Mouse (Mus musculus): ENCODE data around the gene 4933425L06Rik. TPM values are rescaled to one million over a fixed set of nuclear protein-coding genes. Genes with fewer than 3 reads are reported as not detected.

4933425L06Rik gene
- polyA plus RNA-seq, 1 experiment from 2014 or later, result not detected

- Histone ChIP-seq H3K27me3 (ENCODE audit: control insufficient read depth, insufficient read depth, low read depth, low read length) (no peaks in the 10 kb centered on the region), H3K4me2 (ENCODE audit: low read length) (no peak overlapping the region)
- no peak for ATAC-seq
Measured at GRCm38 (mm10) chr13:105121617-105122016, 39.7 kb downstream of the 4933425L06Rik start.

GRCm38 (mm10) chr13:105122092-105122491 lies 40.2 kb downstream of the 4933425L06Rik start:
- WGBS, result 87% methylated on average over 3 of the region's 3 CpGs
- ATAC-seq, result no peak

More at GRCm38 (mm10) chr13:105121617-105122016, 39.7 kb downstream of the 4933425L06Rik start:
- Histone ChIP-seq H3K4me1 (ENCODE audit: control insufficient read depth, insufficient read depth, low read length) (no peaks in the 10 kb centered on the region), H3K27ac (ENCODE audit: low read length) (no peak overlapping the region), H3K9ac (ENCODE audit: low read depth, low read length) (no peak overlapping the region), H3K4me3 (ENCODE audit: low read depth, low read length) (no peak overlapping the region), H3K36me3 (ENCODE audit: control insufficient read depth, insufficient read depth, low read length) (no peaks in the 10 kb centered on the region), H3K9me3 (replicated peaks; ENCODE audit: control insufficient read depth, low read length, poor library complexity, severe bottlenecking) (no peaks in the 10 kb centered on the region)

GRCm38 (mm10) chr13:105130080-105130479 lies 48.2 kb downstream of the 4933425L06Rik start:
- no peak for ATAC-seq
- Histone ChIP-seq H3K36me3 (ENCODE audit: control insufficient read depth, insufficient read depth, low read length) (no peaks in the 10 kb centered on the region), H3K9ac (ENCODE audit: low read depth, low read length) (no peak overlapping the region), H3K27me3 (ENCODE audit: control insufficient read depth, insufficient read depth, low read depth, low read length) (no peaks in the 10 kb centered on the region), H3K4me3 (ENCODE audit: low read depth, low read length) (no peak overlapping the region), H3K27ac (ENCODE audit: low read length) (no peak overlapping the region), H3K4me2 (ENCODE audit: low read length) (no peak overlapping the region), H3K9me3 (replicated peaks; ENCODE audit: control insufficient read depth, low read length, poor library complexity, severe bottlenecking) (no peaks in the 10 kb centered on the region), H3K4me1 (ENCODE audit: control insufficient read depth, insufficient read depth, low read length) (0 out of 2 replicates have a peak, but pooled peaks cover 2% of the 10 kb centered on the region)
- 84% methylated on average over 6 of the region's 6 CpGs for WGBS

More at GRCm38 (mm10) chr13:105122092-105122491, 40.2 kb downstream of the 4933425L06Rik start:
- Histone ChIP-seq H3K27me3 (ENCODE audit: control insufficient read depth, insufficient read depth, low read depth, low read length) (no peaks in the 10 kb centered on the region), H3K4me3 (ENCODE audit: low read depth, low read length) (no peak overlapping the region), H3K9ac (ENCODE audit: low read depth, low read length) (no peak overlapping the region), H3K4me2 (ENCODE audit: low read length) (no peak overlapping the region), H3K9me3 (replicated peaks; ENCODE audit: control insufficient read depth, low read length, poor library complexity, severe bottlenecking) (no peaks in the 10 kb centered on the region), H3K27ac (ENCODE audit: low read length) (no peak overlapping the region), H3K36me3 (ENCODE audit: control insufficient read depth, insufficient read depth, low read length) (no peaks in the 10 kb centered on the region), H3K4me1 (ENCODE audit: control insufficient read depth, insufficient read depth, low read length) (no peaks in the 10 kb centered on the region)

- no peak overlapping the region for H3K9ac ChIP-seq (ENCODE audit: low read depth, low read length)
- H3K9me3 ChIP-seq (replicated peaks; ENCODE audit: control insufficient read depth, low read length, poor library complexity, severe bottlenecking), result no peaks in the 10 kb centered on the region
- H3K4me1 ChIP-seq (ENCODE audit: control insufficient read depth, insufficient read depth, low read length), result 0 out of 2 replicates have a peak, but pooled peaks cover 2% of the 10 kb centered on the region
- no peak overlapping the region for H3K4me3 ChIP-seq (ENCODE audit: low read depth, low read length)
- no peaks in the 10 kb centered on the region for H3K36me3 ChIP-seq (ENCODE audit: control insufficient read depth, insufficient read depth, low read length)
- no peaks in the 10 kb centered on the region for H3K27me3 ChIP-seq (ENCODE audit: control insufficient read depth, insufficient read depth, low read depth, low read length)
- WGBS, result 78% methylated on average over 6 of the region's 6 CpGs
- H3K4me2 ChIP-seq (ENCODE audit: low read length), result no peak overlapping the region
- no peak for ATAC-seq
- no peak overlapping the region for H3K27ac ChIP-seq (ENCODE audit: low read length)
Measured at GRCm38 (mm10) chr13:105132370-105132769, 50.4 kb downstream of the 4933425L06Rik start.

- WGBS, result 84% methylated on average over 2 of the region's 2 CpGs
- no peak for ATAC-seq
- H3K9ac ChIP-seq (ENCODE audit: low read depth, low read length), result no peak overlapping the region
Measured at GRCm38 (mm10) chr13:105132776-105133175, 50.9 kb downstream of the 4933425L06Rik start.

GRCm38 (mm10) chr13:105134397-105134796 lies 52.5 kb downstream of the 4933425L06Rik start:
- H3K9ac ChIP-seq (ENCODE audit: low read depth, low read length), result no peak overlapping the region
- no peak for ATAC-seq
- H3K27me3 ChIP-seq (ENCODE audit: control insufficient read depth, insufficient read depth, low read depth, low read length), result no peaks in the 10 kb centered on the region
- no peaks in the 10 kb centered on the region for H3K36me3 ChIP-seq (ENCODE audit: control insufficient read depth, insufficient read depth, low read length)
- H3K27ac ChIP-seq (ENCODE audit: low read length), result no peak overlapping the region
- no peaks in the 10 kb centered on the region for H3K9me3 ChIP-seq (replicated peaks; ENCODE audit: control insufficient read depth, low read length, poor library complexity, severe bottlenecking)
- 66% methylated on average over 5 of the region's 5 CpGs for WGBS
- no peak overlapping the region for H3K4me2 ChIP-seq (ENCODE audit: low read length)
- H3K4me3 ChIP-seq (ENCODE audit: low read depth, low read length), result no peak overlapping the region
- H3K4me1 ChIP-seq (ENCODE audit: control insufficient read depth, insufficient read depth, low read length), result 0 out of 2 replicates have a peak, but pooled peaks cover 2% of the 10 kb centered on the region

More at GRCm38 (mm10) chr13:105132776-105133175, 50.9 kb downstream of the 4933425L06Rik start:
- Histone ChIP-seq H3K9me3 (replicated peaks; ENCODE audit: control insufficient read depth, low read length, poor library complexity, severe bottlenecking) (no peaks in the 10 kb centered on the region), H3K36me3 (ENCODE audit: control insufficient read depth, insufficient read depth, low read length) (no peaks in the 10 kb centered on the region), H3K27ac (ENCODE audit: low read length) (no peak overlapping the region), H3K27me3 (ENCODE audit: control insufficient read depth, insufficient read depth, low read depth, low read length) (no peaks in the 10 kb centered on the region), H3K4me1 (ENCODE audit: control insufficient read depth, insufficient read depth, low read length) (0 out of 2 replicates have a peak, but pooled peaks cover 2% of the 10 kb centered on the region), H3K4me3 (ENCODE audit: low read depth, low read length) (no peak overlapping the region), H3K4me2 (ENCODE audit: low read length) (no peak overlapping the region)

- Histone ChIP-seq H3K4me3 (ENCODE audit: low read depth, low read length) (no peak overlapping the region), H3K27me3 (ENCODE audit: control insufficient read depth, insufficient read depth, low read depth, low read length) (no peaks in the 10 kb centered on the region), H3K36me3 (ENCODE audit: control insufficient read depth, insufficient read depth, low read length) (no peaks in the 10 kb centered on the region), H3K4me1 (ENCODE audit: control insufficient read depth, insufficient read depth, low read length) (no peaks in the 10 kb centered on the region), H3K9me3 (replicated peaks; ENCODE audit: control insufficient read depth, low read length, poor library complexity, severe bottlenecking) (no peaks in the 10 kb centered on the region), H3K27ac (ENCODE audit: low read length) (no peak overlapping the region), H3K9ac (ENCODE audit: low read depth, low read length) (no peak overlapping the region), H3K4me2 (ENCODE audit: low read length) (no peak overlapping the region)
- no peak for ATAC-seq
- 81% methylated on average over 4 of the region's 4 CpGs for WGBS
Measured at GRCm38 (mm10) chr13:105139881-105140280, 58.0 kb downstream of the 4933425L06Rik start.

- Histone ChIP-seq H3K9me3 (replicated peaks; ENCODE audit: control insufficient read depth, low read length, poor library complexity, severe bottlenecking) (no peaks in the 10 kb centered on the region), H3K4me1 (ENCODE audit: control insufficient read depth, insufficient read depth, low read length) (no peaks in the 10 kb centered on the region), H3K27me3 (ENCODE audit: control insufficient read depth, insufficient read depth, low read depth, low read length) (no peaks in the 10 kb centered on the region), H3K36me3 (ENCODE audit: control insufficient read depth, insufficient read depth, low read length) (no peaks in the 10 kb centered on the region), H3K4me3 (ENCODE audit: low read depth, low read length) (no peak overlapping the region), H3K27ac (ENCODE audit: low read length) (no peak overlapping the region), H3K9ac (ENCODE audit: low read depth, low read length) (no peak overlapping the region), H3K4me2 (ENCODE audit: low read length) (no peak overlapping the region)
- no peak for ATAC-seq
- WGBS, result 57% methylated on average over 1 of the region's 1 CpGs
Measured at GRCm38 (mm10) chr13:105146827-105147226, 64.9 kb downstream of the 4933425L06Rik start.

GRCm38 (mm10) chr13:105147795-105148418 lies 66.0 kb downstream of the 4933425L06Rik start:
- Histone ChIP-seq H3K4me3 (ENCODE audit: low read depth, low read length) (no peak overlapping the region), H3K4me1 (ENCODE audit: control insufficient read depth, insufficient read depth, low read length) (no peaks in the 10 kb centered on the region), H3K4me2 (ENCODE audit: low read length) (no peak overlapping the region), H3K27ac (ENCODE audit: low read length) (no peak overlapping the region), H3K36me3 (ENCODE audit: control insufficient read depth, insufficient read depth, low read length) (no peaks in the 10 kb centered on the region), H3K27me3 (ENCODE audit: control insufficient read depth, insufficient read depth, low read depth, low read length) (no peaks in the 10 kb centered on the region), H3K9me3 (replicated peaks; ENCODE audit: control insufficient read depth, low read length, poor library complexity, severe bottlenecking) (no peaks in the 10 kb centered on the region), H3K9ac (ENCODE audit: low read depth, low read length) (no peak overlapping the region)
- no peak for ATAC-seq
- WGBS, result 45% methylated on average over 4 of the region's 4 CpGs
